Mouse (Mus musculus): ENCODE data around the gene Gm45062. TPM values are rescaled to one million over a fixed set of nuclear protein-coding genes. Genes with fewer than 3 reads are reported as not detected.
A peak's percentile ranks its signal among the peaks of the same experiment; 100 is the strongest.

Gene Gm45062
- polyA plus RNA-seq (2014; fragmentation: Nextera tagmentation; extraction: Ambion mirVana): 8.2 and 8.3 TPM in 2 replicates

DNA sequence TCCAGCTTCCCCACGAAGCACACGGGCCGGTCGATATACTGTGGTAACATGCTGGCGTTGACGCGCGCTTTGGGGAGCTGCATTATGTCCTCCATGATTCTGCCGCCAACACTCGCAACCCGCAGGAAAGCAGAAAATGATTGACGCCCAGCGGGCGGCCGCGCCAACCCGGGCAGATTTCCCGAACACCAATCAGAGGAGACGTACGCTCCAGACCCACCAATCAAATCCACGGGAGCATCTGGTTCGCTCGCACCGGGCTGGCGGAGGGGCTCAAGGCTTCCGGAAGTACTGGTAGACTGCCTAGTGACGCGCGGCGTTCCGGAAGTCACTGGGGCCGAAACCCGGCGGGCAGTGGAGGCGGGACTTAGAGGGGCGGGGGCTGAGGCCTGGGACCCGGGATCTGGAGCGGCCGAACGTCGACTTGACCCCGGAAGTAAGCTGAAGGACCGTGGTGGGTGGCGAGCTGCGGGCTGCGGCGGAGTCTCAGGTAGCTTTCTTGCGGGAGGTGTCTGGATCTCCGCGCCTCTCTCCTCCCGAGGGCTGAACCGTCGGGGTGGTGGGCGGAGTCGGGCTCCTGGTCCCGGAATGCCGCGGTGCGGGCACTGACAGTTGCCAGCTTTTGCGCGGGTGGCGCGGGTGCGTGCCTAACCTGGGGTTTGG, at the start of gene Gm45062, which contains the start of the genes Rpa3 and Umad1:
Gene Gm45062 (plus strand): TSS at position 447 of the 663 bp plus-strand sequence.
Gene Rpa3 (minus strand): TSS at position 170 of the 663 bp plus-strand sequence.
Gene Umad1 (plus strand): TSS at position 285 of the 663 bp plus-strand sequence.
- peak; percentile 100 for ATAC-seq (ENCODE audit: low read depth)
- peak within 1 kb of the TSS; percentile 77 for H3K27ac ChIP-seq (replicated peaks; ENCODE audit: low read depth, low read length)
- peak within 1 kb of the TSS; percentile 68 for H3K4me2 ChIP-seq (ENCODE audit: low read depth, low read length)
- H3K27me3 ChIP-seq (replicated peaks; ENCODE audit: control insufficient read depth, insufficient read depth, low read length): no peaks in the 10 kb centered on the region
- peak within 1 kb of the TSS; percentile 82 for H3K9ac ChIP-seq (ENCODE audit: low read depth, low read length)
- H3K4me3 ChIP-seq (ENCODE audit: low read depth, low read length): peak within 1 kb of the TSS; percentile 85
- peaks cover 7% of the 10 kb centered on the region for H3K36me3 ChIP-seq (ENCODE audit: control insufficient read depth, insufficient read depth, low read length)
- peaks cover 10% of the 10 kb centered on the region; the same call in 1 of the 2 replicates for H3K4me1 ChIP-seq (ENCODE audit: control insufficient read depth, insufficient read depth, low read length)
- WGBS: 0% methylated on average over 51 of the region's 64 CpGs
- DNase-seq (ENCODE audit: low spot score): peak; percentile 99
- H3K9me3 ChIP-seq (ENCODE audit: control insufficient read depth, low read length): no peaks in the 10 kb centered on the region

DNA sequence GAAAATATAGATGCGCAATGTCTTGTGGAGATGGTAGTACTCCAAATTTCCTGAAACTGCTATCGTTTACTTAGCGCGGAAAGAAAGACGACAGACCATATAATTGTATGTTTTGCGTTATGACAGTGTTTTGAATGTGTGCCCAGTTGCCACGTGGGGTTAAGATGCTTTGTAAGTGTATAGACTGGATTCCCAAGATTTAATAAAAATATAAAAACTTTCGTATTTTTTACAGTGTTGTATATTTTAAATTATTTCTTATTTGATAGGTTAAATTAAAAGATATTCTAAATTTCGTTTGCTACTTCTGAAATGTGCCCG, 49.4 kb upstream of the Gm45062 start:
- peak overlapping the region; percentile 92 for H3K27ac ChIP-seq (replicated peaks; ENCODE audit: low read depth, low read length)
- no peaks in the 10 kb centered on the region for H3K27me3 ChIP-seq (replicated peaks; ENCODE audit: control insufficient read depth, insufficient read depth, low read length)
- DNase-seq (ENCODE audit: low spot score) (peak; percentile 59), ATAC-seq (ENCODE audit: low read depth) (no peak)
- H3K4me3 ChIP-seq (ENCODE audit: low read depth, low read length): peak overlapping the region; percentile 91
- H3K9me3 ChIP-seq (ENCODE audit: control insufficient read depth, low read length): no peaks in the 10 kb centered on the region
- 8% methylated on average over 10 of the region's 10 CpGs for WGBS
- H3K36me3 ChIP-seq (ENCODE audit: control insufficient read depth, insufficient read depth, low read length): peaks cover 6% of the 10 kb centered on the region
- peaks cover 10% of the 10 kb centered on the region for H3K4me1 ChIP-seq (ENCODE audit: control insufficient read depth, insufficient read depth, low read length)
- H3K4me2 ChIP-seq (ENCODE audit: low read depth, low read length): peak overlapping the region; percentile 57
- H3K9ac ChIP-seq (ENCODE audit: low read depth, low read length): peak overlapping the region; percentile 95

DNA sequence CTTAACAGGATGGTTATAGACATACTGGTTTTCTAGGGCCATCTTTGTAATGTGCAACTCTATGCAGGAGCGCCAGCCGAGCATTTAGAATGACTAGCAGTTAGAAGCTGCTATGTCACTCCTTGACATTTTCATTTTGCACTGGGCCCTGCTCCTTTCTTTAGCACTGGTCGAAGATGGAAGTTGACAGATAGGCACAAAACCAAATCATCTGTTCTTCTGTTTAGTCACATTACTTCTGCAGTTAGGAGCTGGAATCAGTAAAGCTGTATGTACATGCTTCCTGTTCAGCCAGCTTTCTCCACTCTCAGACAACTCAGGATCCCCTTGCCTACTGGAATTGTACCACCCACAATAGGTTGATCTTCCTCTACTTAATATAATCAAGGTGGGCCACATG, 48.6 kb upstream of the Gm45062 start:
- ATAC-seq (ENCODE audit: low read depth) (no peak), DNase-seq (ENCODE audit: low spot score) (no peak)
- WGBS: 93% methylated on average over 3 of the region's 3 CpGs
- Histone ChIP-seq H3K4me3 (ENCODE audit: low read depth, low read length) (peak overlapping the region; percentile 91; the same call in 1 of the 2 replicates), H3K4me1 (ENCODE audit: control insufficient read depth, insufficient read depth, low read length) (peaks cover 10% of the 10 kb centered on the region), H3K36me3 (ENCODE audit: control insufficient read depth, insufficient read depth, low read length) (peaks cover 14% of the 10 kb centered on the region), H3K27me3 (replicated peaks; ENCODE audit: control insufficient read depth, insufficient read depth, low read length) (no peaks in the 10 kb centered on the region), H3K4me2 (ENCODE audit: low read depth, low read length) (peak overlapping the region; percentile 57), H3K9ac (ENCODE audit: low read depth, low read length) (no peak overlapping the region), H3K9me3 (ENCODE audit: control insufficient read depth, low read length) (no peaks in the 10 kb centered on the region), H3K27ac (replicated peaks; ENCODE audit: low read depth, low read length) (no peak overlapping the region)

DNA sequence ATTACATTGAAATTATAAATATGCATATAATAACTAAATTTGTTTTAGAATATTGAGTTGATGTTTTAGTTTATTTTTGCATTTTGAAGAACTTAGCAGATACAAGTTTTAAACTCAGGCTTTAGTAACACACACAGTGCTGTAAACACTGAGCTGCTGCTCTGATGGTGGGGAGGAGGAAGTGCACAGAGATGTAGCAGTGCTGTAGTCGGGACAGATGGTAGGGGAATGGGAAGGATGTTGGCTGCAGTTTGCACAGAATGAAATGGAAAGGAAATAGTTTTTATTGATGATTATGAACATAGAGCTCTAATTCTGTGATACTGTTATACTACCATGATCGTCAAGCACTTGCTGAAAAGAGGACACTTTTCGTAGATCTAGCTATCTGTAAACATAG, 32.2 kb upstream of the Gm45062 start:
- Histone ChIP-seq H3K27me3 (replicated peaks; ENCODE audit: control insufficient read depth, insufficient read depth, low read length) (no peaks in the 10 kb centered on the region), H3K36me3 (ENCODE audit: control insufficient read depth, insufficient read depth, low read length) (peaks cover 46% of the 10 kb centered on the region), H3K4me1 (ENCODE audit: control insufficient read depth, insufficient read depth, low read length) (no peaks in the 10 kb centered on the region), H3K4me2 (ENCODE audit: low read depth, low read length) (no peak overlapping the region), H3K27ac (replicated peaks; ENCODE audit: low read depth, low read length) (no peak overlapping the region), H3K9me3 (ENCODE audit: control insufficient read depth, low read length) (no peaks in the 10 kb centered on the region), H3K9ac (ENCODE audit: low read depth, low read length) (no peak overlapping the region), H3K4me3 (ENCODE audit: low read depth, low read length) (no peak overlapping the region)
- DNase-seq (ENCODE audit: low spot score) (no peak), ATAC-seq (ENCODE audit: low read depth) (no peak)
- 91% methylated on average over 3 of the region's 3 CpGs for WGBS

DNA sequence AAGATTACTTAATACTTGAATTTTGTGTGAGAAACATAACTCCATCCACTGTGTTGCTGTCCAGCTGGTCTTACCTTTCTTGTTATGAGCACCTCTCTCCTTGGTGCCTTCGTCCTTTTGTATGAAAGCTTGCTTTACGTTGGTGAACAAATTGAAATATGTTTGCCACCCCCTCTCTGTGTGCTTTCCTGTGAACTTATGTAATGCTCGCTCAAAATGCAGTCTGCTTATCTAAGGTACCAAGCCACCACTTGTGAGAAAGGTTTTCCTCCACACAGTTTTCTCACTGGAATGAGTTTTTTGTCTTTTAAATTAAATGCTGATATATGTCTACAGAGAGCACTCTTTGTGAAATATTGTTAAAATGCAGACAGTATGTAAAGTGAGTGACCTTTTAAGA, 30.7 kb upstream of the Gm45062 start:
- no peak for ATAC-seq (ENCODE audit: low read depth)
- no peak overlapping the region for H3K4me3 ChIP-seq (ENCODE audit: low read depth, low read length)
- H3K9me3 ChIP-seq (ENCODE audit: control insufficient read depth, low read length): no peaks in the 10 kb centered on the region
- no peaks in the 10 kb centered on the region for H3K27me3 ChIP-seq (replicated peaks; ENCODE audit: control insufficient read depth, insufficient read depth, low read length)
- H3K36me3 ChIP-seq (ENCODE audit: control insufficient read depth, insufficient read depth, low read length): peaks cover 59% of the 10 kb centered on the region
- no peak overlapping the region for H3K9ac ChIP-seq (ENCODE audit: low read depth, low read length)
- no peak overlapping the region for H3K27ac ChIP-seq (replicated peaks; ENCODE audit: low read depth, low read length)
- WGBS: 92% methylated on average over 3 of the region's 3 CpGs
- H3K4me1 ChIP-seq (ENCODE audit: control insufficient read depth, insufficient read depth, low read length): no peaks in the 10 kb centered on the region
- no peak overlapping the region for H3K4me2 ChIP-seq (ENCODE audit: low read depth, low read length)
- DNase-seq (ENCODE audit: low spot score): no peak

DNA sequence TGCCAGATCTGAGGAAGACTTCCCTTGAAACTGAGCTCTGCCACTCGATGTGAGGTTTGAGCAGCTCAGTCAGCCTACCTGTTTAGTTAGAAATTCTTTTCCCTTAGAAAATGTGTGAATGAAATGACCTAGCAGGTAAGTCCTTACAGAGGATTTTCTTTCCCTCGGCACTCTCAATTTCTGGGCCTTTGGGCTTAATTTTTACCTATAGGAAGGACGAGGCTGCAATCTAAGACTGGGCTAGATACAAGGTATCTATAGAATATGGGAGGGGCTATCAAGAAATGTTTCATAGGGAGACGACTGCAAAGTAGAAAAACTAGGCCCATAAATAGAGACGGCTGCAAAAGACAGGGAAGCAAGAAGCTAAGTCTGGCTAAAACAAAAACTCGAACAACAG, 934 bp upstream of the Gm45062 start:
- DNase-seq (ENCODE audit: low spot score) (no peak), ATAC-seq (ENCODE audit: low read depth) (no peak)
- 8% methylated on average over 6 of the region's 6 CpGs for WGBS
- H3K27me3 ChIP-seq (replicated peaks; ENCODE audit: control insufficient read depth, insufficient read depth, low read length): no peaks in the 10 kb centered on the region
- H3K9ac ChIP-seq (ENCODE audit: low read depth, low read length): peak overlapping the region; percentile 82
- peak overlapping the region; percentile 77 for H3K27ac ChIP-seq (replicated peaks; ENCODE audit: low read depth, low read length)
- peak overlapping the region; percentile 68 for H3K4me2 ChIP-seq (ENCODE audit: low read depth, low read length)
- no peaks in the 10 kb centered on the region for H3K9me3 ChIP-seq (ENCODE audit: control insufficient read depth, low read length)
- peak overlapping the region; percentile 85 for H3K4me3 ChIP-seq (ENCODE audit: low read depth, low read length)
- H3K4me1 ChIP-seq (ENCODE audit: control insufficient read depth, insufficient read depth, low read length): peaks cover 10% of the 10 kb centered on the region; the same call in 1 of the 2 replicates
- H3K36me3 ChIP-seq (ENCODE audit: control insufficient read depth, insufficient read depth, low read length): peaks cover 7% of the 10 kb centered on the region

DNA sequence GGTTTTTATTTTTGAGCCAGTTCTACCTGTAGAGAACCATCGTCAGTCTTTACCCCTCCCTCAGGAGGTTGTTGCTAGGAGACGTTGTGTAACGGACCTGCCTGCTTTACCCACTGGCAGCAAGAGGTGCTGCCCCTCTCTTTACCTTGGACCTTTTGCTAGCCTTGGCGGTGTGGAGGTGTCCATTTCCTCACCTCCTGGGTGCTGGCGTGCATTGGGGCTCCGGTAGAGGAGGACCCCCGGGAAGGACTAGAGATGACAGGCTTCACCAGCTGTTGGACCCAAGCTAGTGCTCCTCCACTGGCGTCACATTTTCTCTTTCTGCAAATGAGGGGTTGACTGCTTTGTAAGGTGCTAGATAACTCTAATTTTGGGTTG, 406 bp downstream of the Gm45062 start:
- Histone ChIP-seq H3K27ac (replicated peaks; ENCODE audit: low read depth, low read length) (0 out of 2 replicates have a peak overlapping the region, but pooled peaks have one; percentile 53), H3K4me3 (ENCODE audit: low read depth, low read length) (peak overlapping the region; percentile 85), H3K9me3 (ENCODE audit: control insufficient read depth, low read length) (no peaks in the 10 kb centered on the region), H3K4me1 (ENCODE audit: control insufficient read depth, insufficient read depth, low read length) (peaks cover 10% of the 10 kb centered on the region; the same call in 1 of the 2 replicates), H3K27me3 (replicated peaks; ENCODE audit: control insufficient read depth, insufficient read depth, low read length) (no peaks in the 10 kb centered on the region), H3K9ac (ENCODE audit: low read depth, low read length) (peak overlapping the region; percentile 82), H3K4me2 (ENCODE audit: low read depth, low read length) (peak overlapping the region; percentile 68), H3K36me3 (ENCODE audit: control insufficient read depth, insufficient read depth, low read length) (peaks cover 7% of the 10 kb centered on the region)
- WGBS: 0% methylated on average over 8 of the region's 8 CpGs
- ATAC-seq (ENCODE audit: low read depth): no peak; the same call in 1 of the 2 replicates
- no peak for DNase-seq (ENCODE audit: low spot score)

DNA sequence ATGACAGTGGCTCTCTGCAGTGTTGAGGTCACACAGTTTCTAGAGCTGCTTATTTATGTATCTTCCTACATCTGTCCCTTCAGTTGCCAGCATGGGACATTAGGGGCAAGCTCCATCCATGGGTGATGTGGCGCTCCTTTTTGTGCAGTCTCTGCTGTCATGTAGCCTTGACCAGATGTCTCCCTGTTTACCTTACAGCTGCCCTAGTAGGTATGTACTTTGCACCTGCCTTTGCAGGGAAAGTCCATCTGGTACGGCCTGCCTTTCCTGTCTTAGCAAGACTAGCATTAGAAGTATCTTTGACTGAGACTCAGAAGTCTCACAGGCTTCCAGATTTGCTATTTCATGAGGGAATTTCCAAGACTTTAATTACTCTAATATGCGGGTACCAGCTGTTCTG, 11.8 kb downstream of the Gm45062 start:
- Histone ChIP-seq H3K27ac (replicated peaks; ENCODE audit: low read depth, low read length) (no peak overlapping the region), H3K36me3 (ENCODE audit: control insufficient read depth, insufficient read depth, low read length) (0 out of 2 replicates have a peak, but pooled peaks cover 6% of the 10 kb centered on the region), H3K9ac (ENCODE audit: low read depth, low read length) (no peak overlapping the region), H3K9me3 (ENCODE audit: control insufficient read depth, low read length) (no peaks in the 10 kb centered on the region), H3K4me2 (ENCODE audit: low read depth, low read length) (no peak overlapping the region), H3K27me3 (replicated peaks; ENCODE audit: control insufficient read depth, insufficient read depth, low read length) (no peaks in the 10 kb centered on the region), H3K4me1 (ENCODE audit: control insufficient read depth, insufficient read depth, low read length) (no peaks in the 10 kb centered on the region), H3K4me3 (ENCODE audit: low read depth, low read length) (no peak overlapping the region)
- no peak for DNase-seq (ENCODE audit: low spot score)
- 79% methylated on average over 3 of the region's 3 CpGs for WGBS
- ATAC-seq (ENCODE audit: low read depth): no peak
